Mouse (Mus musculus) hindlimb bud, embryonic 11.5 days (tissue): ENCODE data around the gene Ptprb.
A peak's percentile ranks its signal among the peaks of the same experiment; 100 is the strongest.

Experiments used
- DNase-seq: peaks from one replicate; pipeline ENCODE4 v3.0.0-alpha.2; 2012; ENCODE audit warnings: low read depth, low spot score; ENCODE audit errors: extremely low spot score

Ptprb gene

GRCm38 (mm10) chr10:116364759-116365158, 89.4 kb downstream of the Ptprb start:
- no peak for DNase-seq

- DNase-seq: peak; percentile 62
Observed at GRCm38 (mm10) chr10:116370991-116371725, 95.8 kb downstream of the Ptprb start.

GRCm38 (mm10) chr10:116374111-116374510, 98.8 kb downstream of the Ptprb start:
- DNase-seq: no peak

- DNase-seq: no peak
Observed at GRCm38 (mm10) chr10:116376853-116377252, 101.5 kb downstream of the Ptprb start.

- DNase-seq: no peak
Observed at GRCm38 (mm10) chr10:116382826-116383685, 107.7 kb downstream of the Ptprb start.

DNA sequence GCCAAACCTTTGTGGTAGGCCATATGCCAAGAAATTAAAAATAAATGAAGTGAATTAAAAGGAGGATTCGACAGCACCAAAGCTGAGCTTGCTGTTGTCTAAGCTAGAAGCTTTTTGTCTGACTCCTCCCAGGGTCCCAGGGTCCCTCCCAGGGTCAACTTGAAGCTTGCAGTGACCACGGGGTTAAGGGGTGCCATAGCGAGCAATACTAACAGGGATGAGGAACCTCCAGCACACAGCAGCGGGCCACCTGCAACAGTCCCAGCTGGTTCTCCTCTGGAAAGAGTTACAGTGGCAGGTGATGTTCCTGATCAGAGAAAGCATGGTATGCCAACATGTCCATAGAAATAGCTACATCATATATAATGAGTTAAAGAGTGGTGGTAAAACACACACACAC, 109.1 kb downstream of the Ptprb start:
- no peak for DNase-seq

GRCm38 (mm10) chr10:116386391-116386885, 111.1 kb downstream of the Ptprb start:
- DNase-seq: no peak

GRCm38 (mm10) chr10:116388840-116389239, 113.5 kb downstream of the Ptprb start:
- no peak for DNase-seq

DNA sequence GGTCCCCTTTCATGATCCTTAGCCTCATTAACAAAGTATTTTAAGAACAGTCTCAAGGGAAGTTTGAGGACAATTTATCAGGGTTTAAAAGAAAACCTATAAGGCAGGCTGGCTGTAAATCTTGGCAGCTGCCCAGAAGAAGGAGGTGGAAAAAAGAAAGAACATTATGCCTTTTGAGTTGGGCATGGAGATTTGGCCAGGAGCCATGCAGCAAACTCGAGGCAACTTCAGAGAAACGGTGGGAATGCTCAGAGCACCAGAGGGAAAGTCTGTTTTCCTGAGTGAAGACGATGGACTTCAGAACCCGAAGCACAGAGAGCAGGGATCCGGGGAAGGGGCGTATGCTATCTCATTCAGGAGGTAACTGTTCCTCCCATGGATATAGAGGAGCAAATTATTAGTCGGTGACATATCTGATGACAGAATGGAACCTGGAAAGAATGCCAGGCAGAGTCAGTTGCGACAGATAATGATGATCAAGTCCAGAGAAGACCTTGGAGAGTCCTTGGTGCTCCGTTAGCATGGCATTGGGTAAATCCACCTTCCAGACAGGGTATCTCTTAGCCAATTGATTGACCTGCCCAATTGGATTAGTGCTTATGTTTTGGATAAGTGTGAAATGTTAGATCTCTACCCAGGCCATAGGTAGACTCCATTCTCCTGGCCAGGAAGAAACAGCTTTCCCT, 118.6 kb downstream of the Ptprb start:
- no peak for DNase-seq

DNA sequence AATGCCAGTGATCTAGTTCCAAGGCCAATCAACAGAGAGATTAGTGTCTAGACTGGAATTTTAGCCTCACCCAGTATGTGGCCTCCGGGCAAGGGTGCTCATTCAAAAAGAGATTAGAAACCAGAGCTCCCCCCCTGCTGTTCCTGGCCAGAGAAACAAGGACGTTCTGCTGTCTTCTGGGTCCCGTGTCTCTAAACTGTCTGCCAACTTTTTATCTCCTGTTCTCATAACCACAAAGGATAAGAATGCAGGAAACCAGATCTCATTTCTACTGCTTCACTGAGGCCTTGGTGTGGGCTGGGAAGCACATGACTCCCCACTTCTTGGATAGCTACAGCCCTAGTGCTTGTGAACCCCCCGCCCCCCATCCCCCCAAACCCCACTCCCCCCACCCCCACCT, 119.3 kb downstream of the Ptprb start:
- no peak for DNase-seq

- DNase-seq: no peak
Observed at GRCm38 (mm10) chr10:116396279-116396678, 121.0 kb downstream of the Ptprb start.

DNA sequence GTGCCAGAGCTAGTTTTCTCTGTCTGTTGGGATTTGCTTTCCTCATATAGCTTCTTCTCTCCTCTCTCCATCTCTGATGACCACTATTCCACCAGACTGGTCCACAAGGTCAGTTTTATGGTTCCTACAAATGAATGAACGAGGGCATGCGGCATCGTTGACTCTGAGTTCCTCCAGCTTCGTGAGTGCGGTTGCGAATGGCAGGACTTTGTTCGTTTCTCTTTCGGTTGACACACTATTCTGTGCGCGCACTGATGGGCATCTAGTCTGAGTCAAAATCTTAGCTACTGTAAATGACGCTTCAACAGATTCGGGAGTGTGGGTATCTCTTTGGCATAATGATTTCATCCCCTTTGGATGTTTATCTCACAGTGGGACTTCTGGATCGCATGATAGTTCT, 121.6 kb downstream of the Ptprb start:
- DNase-seq: no peak

DNA sequence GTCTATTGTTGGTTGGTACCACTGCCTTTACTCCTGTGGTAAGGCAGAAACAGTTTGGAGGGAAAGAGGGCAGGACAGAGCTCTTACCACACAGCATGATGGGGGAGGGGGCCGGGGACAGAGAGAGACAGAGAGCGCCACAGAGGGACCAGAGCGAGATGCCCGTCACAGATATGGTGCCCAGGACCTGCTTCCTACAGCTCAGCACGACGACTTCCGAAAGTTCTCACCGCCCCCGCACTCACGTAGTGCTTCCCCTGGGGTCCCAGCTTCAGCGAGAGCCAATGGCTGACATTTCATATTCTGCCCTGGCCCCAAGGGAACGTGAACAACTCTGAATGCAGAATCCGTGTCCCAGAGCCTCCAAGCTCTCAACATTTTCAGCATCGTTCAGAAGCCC, 122.2 kb downstream of the Ptprb start:
- no peak for DNase-seq

- no peak for DNase-seq
Observed at GRCm38 (mm10) chr10:116397973-116398372, 122.7 kb downstream of the Ptprb start.

GRCm38 (mm10) chr10:116402742-116403425, 127.6 kb downstream of the Ptprb start:
- no peak for DNase-seq

DNA sequence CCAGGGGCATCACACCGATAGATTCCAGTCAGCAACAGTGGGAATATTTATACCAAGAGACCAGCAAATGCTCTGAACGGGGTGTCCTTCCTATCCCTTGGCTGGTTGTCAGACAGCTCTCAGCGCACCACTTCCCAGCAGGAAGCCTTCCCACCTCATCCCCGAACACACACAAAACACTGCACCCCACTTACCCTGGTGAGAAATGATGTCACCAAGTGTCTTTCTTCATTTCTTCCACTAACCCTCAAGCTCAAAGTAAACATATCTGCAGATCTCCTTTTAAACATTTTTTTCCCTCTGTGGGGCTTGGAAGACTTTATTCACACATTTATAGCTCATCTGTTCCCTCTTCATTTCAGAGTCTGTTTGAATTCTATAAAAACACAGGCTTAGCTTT, 128.4 kb downstream of the Ptprb start:
- no peak for DNase-seq

- no peak for DNase-seq
Observed at GRCm38 (mm10) chr10:116405011-116405410, 129.7 kb downstream of the Ptprb start.

DNA sequence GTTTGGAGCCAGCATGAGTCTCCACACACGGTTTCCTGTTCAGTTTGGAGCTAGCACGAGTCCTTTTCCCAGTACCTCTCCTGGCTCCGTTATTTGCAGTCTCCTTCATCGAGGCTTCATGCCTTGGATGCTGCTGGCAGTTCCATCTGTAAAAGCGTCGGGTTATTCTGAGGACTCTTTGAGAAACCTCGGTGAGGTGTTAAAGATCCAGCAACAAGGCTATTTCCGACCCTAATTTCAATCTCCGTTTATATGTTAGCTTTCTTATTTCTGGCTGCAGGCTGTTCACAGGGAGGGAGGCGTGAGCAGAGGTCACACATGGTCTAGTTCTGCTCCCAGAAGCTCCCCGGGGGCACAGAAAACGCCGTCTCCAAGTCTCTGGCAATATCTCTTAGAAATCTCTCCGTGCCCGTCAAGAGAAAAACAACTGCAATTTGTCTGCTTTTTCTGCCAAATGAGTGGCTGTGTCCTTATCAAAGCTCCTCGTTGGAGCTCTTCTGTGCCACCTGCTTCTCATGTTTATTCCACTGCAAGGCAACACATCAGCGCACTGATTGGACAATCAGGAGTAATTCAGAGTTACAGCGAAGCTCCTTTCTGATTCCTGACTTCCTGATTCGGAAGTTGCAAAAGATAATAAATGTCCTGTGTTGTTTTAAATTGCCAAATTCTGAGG, 132.5 kb downstream of the Ptprb start:
- DNase-seq: no peak

DNA sequence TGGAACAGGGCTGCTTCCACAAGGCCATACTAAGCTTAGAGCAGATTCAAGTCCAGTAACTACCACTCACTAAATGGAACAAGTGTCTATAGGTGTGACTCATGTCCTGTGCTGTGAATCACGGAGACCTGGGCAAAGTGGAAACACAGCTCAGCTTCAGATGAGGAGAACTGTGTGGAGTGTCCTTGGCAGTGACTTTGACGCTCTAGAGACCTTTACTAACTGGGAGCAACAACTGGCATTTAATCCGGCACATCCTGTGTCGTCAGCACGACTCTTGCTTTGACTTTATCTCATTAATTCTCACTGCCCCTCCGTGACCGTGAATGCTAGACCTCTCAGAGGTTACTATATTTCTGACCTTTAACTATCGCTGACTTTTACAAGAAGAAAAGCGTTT, 135.5 kb downstream of the Ptprb start:
- no peak for DNase-seq

- DNase-seq: no peak
Observed at GRCm38 (mm10) chr10:116416142-116416541, 140.8 kb downstream of the Ptprb start.
